21 mouse cellular contexts compared by ENCODE assay signal in genomic region chr8:48915275-48915674, GRCm38 (mm10).
DNase-seq lines count a peak whose midpoint lies in the region; ATAC-seq and TF ChIP-seq lines count a peak whose summit lies in the region.
"Had no signal": no experiment of that assay in that cellular context is flagged by ENCODE, and none has a peak within 500 bp of the region (broad histone marks: within the 10 kb centered on the region; RNA-seq: fewer than 3 reads in every experiment).

No protein-coding gene starts in this region.

- no peak overlapping the region for H3K4me3 ChIP-seq in layer of hippocampus, adult 2 months
- H3K4me3 ChIP-seq in lung, postnatal 0 days (ENCODE audit: low read depth, low read length) = no peak overlapping the region
- no peak overlapping the region for H3K4me3 ChIP-seq in stomach, postnatal 0 days (ENCODE audit: low read depth, low read length)
- H3K4me3 ChIP-seq: embryonic facial prominence, embryonic 15.5 days; erythroblast, embryonic 14.5 days; forebrain, embryonic 15.5 days; heart, adult 2 months; heart, embryonic 12.5 days; hindbrain, embryonic 10.5 days had no signal

- intact Hi-C loops in gastrocnemius, postnatal 36 days (cut with DNase I) = no loop called here

- no peaks in the 10 kb centered on the region for H3K27me3 ChIP-seq in lung, postnatal 0 days (replicated peaks; ENCODE audit: insufficient read depth, low read length)
- no peaks in the 10 kb centered on the region for H3K27me3 ChIP-seq in stomach, postnatal 0 days (ENCODE audit: control insufficient read depth, insufficient read depth, low read length)
- H3K27me3 ChIP-seq: CH12.LX; embryonic facial prominence, embryonic 15.5 days; forebrain, embryonic 15.5 days had no signal

- no peaks in the 10 kb centered on the region for H3K9me3 ChIP-seq in lung, postnatal 0 days (ENCODE audit: low read length)
- no peaks in the 10 kb centered on the region for H3K9me3 ChIP-seq in stomach, postnatal 0 days (ENCODE audit: control insufficient read depth, low read length)
- H3K9me3 ChIP-seq: embryonic facial prominence, embryonic 15.5 days; forebrain, embryonic 15.5 days; heart, embryonic 12.5 days; hindbrain, embryonic 10.5 days had no signal

- peak; percentile 30 for TF ChIP-seq CTCF in layer of hippocampus, adult 2 months (conservative IDR thresholded peaks at IDR 0.05)
- peak; percentile 19; the same call in 1 of the 2 replicates for TF ChIP-seq CTCF in lung, postnatal 0 days (IDR thresholded peaks at IDR 0.05)
- peak; percentile 56 for TF ChIP-seq CTCF in stomach, postnatal 0 days (IDR thresholded peaks at IDR 0.05; ENCODE audit: low read depth)

- H3K27ac ChIP-seq in layer of hippocampus, adult 2 months = no peak overlapping the region
- H3K27ac ChIP-seq in lung, postnatal 0 days (ENCODE audit: low read length) = no peak overlapping the region
- H3K27ac ChIP-seq in stomach, postnatal 0 days (replicated peaks) = no peak overlapping the region
- H3K27ac ChIP-seq: embryonic facial prominence, embryonic 15.5 days; forebrain, embryonic 15.5 days; heart, adult 2 months; hindbrain, embryonic 10.5 days; hindbrain, embryonic 14.5 days had no signal

- H3K4me1 ChIP-seq in lung, postnatal 0 days (ENCODE audit: insufficient read depth, low read depth, low read length) = no peaks in the 10 kb centered on the region
- H3K4me1 ChIP-seq in stomach, postnatal 0 days (replicated peaks; ENCODE audit: control insufficient read depth, insufficient read depth) = no peaks in the 10 kb centered on the region
- H3K4me1 ChIP-seq: embryonic facial prominence, embryonic 15.5 days; forebrain, embryonic 15.5 days; hindbrain, embryonic 10.5 days had no signal

- H3K9ac ChIP-seq in lung, postnatal 0 days (replicated peaks; ENCODE audit: low read depth) = no peak overlapping the region
- H3K9ac ChIP-seq in stomach, postnatal 0 days (ENCODE audit: low read length) = no peak overlapping the region
- H3K9ac ChIP-seq: embryonic facial prominence, embryonic 15.5 days; forebrain, embryonic 15.5 days; heart, embryonic 12.5 days; hindbrain, embryonic 14.5 days had no signal

- H3K4me2 ChIP-seq in lung, postnatal 0 days (replicated peaks; ENCODE audit: low read depth, low read length) = no peak overlapping the region
- no peak overlapping the region for H3K4me2 ChIP-seq in stomach, postnatal 0 days (replicated peaks; ENCODE audit: low read depth)
- H3K4me2 ChIP-seq: embryonic facial prominence, embryonic 15.5 days; forebrain, embryonic 15.5 days; heart, embryonic 12.5 days; hindbrain, embryonic 14.5 days had no signal

- no peak for ATAC-seq in lung, postnatal 0 days
- no peak for ATAC-seq in stomach, postnatal 0 days (ENCODE audit: low FRiP score, low TSS enrichment)
- ATAC-seq: forebrain, embryonic 15.5 days had no signal

- no peaks in the 10 kb centered on the region for H3K36me3 ChIP-seq in lung, postnatal 0 days (ENCODE audit: insufficient read depth, low read length)
- no peaks in the 10 kb centered on the region for H3K36me3 ChIP-seq in stomach, postnatal 0 days (ENCODE audit: control insufficient read depth, insufficient read depth, low read length)
- H3K36me3 ChIP-seq: embryonic facial prominence, embryonic 15.5 days; forebrain, embryonic 15.5 days; heart, embryonic 12.5 days; hindbrain, embryonic 10.5 days had no signal

- no peak for TF ChIP-seq EP300 in lung, postnatal 0 days (IDR thresholded peaks at IDR 0.05)
- no peak for TF ChIP-seq EP300 in stomach, postnatal 0 days (optimal IDR thresholded peaks at IDR 0.05)

- DNase-seq in layer of hippocampus, adult 2 months (ENCODE audit: low spot score in 2 of 2) = no peak
- DNase-seq in layer of hippocampus, postnatal 14 days (ENCODE audit: low spot score in 2 of 2) = no peak
- no peak for DNase-seq in lung, postnatal 0 days (ENCODE audit: low spot score)
- no peak for DNase-seq in lung, postnatal 10 days
- DNase-seq in ES-CJ7 (ENCODE audit: low read depth, low spot score) = peak; percentile 14
- DNase-seq in stomach, postnatal 0 days (ENCODE audit: low spot score) = peak; percentile 21
- DNase-seq in gastrocnemius, postnatal 36 days = no peak
- DNase-seq: adrenal gland, adult 2 months; adrenal gland, postnatal 25 days; cerebellum, adult 2 months; cerebellum, postnatal 14 days; embryo, embryonic 11 days; gastrocnemius, postnatal 10 days; heart, adult 2 months had no signal

- 38% methylated on average over 3 of the region's 3 CpGs for WGBS in lung, postnatal 0 days
- 48% methylated on average over 3 of the region's 3 CpGs for WGBS in stomach, postnatal 0 days

Comparison
In these comparisons a context has a peak if more than half of its experiments do, and no peak if none do; other contexts are left out.
1. DNase-seq: peak in ES-CJ7 (single experiment) and stomach, postnatal 0 days (single experiment); none in layer of hippocampus, adult 2 months (0 of 2), layer of hippocampus, postnatal 14 days (0 of 2), lung, postnatal 0 days (single experiment), lung, postnatal 10 days (single experiment) and gastrocnemius, postnatal 36 days (0 of 2).
2. Peak in every context shown above with its lines, with median percentiles within 50 percentile points of each other: CTCF ChIP-seq.